Mouse (Mus musculus) induced T-regulatory cell, adult 2 months (primary cell): ENCODE data around the gene Sertad1.
A peak's percentile ranks its signal among the peaks of the same experiment; 100 is the strongest.

Source experiments
- DNase-seq: peaks from one replicate; pipeline ENCODE4 v3.0.0-alpha.2; 2012; ENCODE audit warnings: low read depth

Sertad1 gene

DNA sequence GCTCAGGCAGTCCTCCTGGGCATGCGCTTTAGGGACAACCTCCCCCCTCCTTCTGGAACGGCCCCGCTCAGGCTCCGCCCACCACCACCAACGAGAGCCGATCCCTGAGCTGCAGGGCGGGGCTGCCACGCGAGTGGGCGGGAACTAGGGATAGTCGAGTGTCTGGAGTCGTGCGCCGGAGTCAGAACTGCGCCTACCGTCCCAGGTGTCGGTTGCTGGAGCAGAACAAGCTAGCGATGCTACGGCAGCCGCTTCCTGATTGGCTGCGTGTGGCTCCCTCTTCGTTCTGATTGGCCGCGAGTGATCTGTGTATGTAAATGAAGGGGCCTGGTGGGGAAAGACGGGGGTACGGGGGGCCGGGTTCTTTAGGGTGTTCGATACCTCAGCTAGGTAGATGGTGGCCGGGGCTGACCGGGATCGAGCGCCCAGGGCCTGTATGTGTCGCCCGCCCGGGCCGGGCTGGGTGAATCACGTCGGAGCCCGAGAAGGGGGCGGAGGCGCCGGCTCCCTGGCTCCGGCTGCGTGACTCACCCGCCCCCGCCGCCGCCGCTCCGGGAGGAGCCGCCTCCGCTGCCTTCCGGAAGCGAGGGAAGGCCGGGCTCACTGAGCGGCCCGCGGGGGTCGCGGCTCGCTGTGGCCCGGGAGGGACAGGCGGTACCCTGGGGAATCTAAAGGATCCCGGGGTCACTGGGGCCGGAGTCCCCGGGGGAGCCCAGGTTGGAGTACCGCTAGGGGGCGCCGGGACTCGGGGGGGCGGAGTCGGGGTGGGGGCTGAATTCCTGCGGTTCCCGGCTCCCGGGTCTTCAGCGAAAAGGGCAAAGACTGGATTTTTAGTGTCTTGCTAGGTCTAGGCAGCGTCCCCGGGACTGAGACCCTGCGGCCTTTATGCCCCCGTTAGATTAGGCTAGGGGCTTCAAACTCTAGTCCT, at the start of gene Sertad1:
Gene Sertad1, plus strand, starts transcription at position 141 of the 928 bp plus-strand sequence.
- peak; percentile 100 for DNase-seq

DNA sequence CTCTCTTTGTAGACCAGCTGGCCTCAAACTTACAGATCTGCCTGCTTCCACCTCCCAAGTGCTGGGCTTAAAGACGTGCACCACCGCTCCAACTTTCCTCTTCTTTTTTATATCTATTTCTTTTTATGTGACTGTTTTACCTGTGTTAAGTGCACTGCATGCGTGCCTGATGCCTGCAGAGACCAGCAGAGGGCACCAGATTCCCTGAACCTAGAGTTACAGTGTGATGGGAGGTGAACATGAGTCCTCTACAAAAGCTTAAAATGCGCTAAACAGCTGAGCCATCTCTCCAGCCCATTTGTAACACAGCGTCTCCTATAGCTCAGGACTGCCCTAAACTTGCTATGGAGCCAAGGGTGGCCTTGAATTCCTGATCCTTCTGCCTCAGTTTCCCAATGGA, 49.2 kb upstream of the Sertad1 start:
- peak; percentile 79 for DNase-seq

DNA sequence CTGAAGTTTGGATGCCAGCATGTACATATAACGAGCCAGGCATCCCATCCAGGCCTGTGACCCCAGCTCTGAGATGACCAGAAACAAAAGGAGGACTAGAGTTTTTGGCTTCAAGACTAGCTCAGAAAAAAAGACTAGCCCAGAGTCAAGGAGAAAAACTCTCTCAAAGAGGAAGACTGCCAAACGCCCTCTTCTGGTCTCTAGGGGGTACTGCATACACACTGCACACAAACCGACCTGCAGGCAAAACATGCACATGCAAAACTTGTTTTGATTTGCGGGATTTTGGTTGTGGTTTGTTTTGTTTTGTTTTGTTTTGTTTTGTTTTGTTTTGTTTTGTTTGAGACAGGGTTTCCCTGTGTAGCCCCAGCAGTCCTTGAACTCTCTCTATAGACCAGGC, 46.7 kb upstream of the Sertad1 start:
- peak; percentile 50 for DNase-seq

DNA sequence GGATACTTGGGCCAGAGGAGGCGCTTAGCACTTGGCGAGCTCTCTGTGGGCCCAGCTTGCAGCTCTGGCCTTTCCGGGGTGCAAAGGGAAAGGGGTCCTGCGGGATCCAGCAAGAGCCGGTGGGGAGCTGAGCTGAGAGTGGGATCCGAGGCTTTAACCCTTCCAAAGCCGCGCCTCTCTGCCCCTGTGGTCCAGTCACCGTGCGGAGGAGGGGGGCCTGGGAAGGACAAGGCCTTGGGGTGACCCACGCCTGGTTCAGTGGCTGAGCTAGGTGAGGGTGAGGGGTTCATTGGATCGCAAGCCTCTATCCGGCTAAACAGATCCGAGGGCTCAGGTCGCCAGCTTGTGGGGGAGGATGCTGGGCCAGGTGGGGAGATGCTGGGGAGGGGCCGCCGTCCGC, 40.7 kb upstream of the Sertad1 start:
- no peak for DNase-seq

DNA sequence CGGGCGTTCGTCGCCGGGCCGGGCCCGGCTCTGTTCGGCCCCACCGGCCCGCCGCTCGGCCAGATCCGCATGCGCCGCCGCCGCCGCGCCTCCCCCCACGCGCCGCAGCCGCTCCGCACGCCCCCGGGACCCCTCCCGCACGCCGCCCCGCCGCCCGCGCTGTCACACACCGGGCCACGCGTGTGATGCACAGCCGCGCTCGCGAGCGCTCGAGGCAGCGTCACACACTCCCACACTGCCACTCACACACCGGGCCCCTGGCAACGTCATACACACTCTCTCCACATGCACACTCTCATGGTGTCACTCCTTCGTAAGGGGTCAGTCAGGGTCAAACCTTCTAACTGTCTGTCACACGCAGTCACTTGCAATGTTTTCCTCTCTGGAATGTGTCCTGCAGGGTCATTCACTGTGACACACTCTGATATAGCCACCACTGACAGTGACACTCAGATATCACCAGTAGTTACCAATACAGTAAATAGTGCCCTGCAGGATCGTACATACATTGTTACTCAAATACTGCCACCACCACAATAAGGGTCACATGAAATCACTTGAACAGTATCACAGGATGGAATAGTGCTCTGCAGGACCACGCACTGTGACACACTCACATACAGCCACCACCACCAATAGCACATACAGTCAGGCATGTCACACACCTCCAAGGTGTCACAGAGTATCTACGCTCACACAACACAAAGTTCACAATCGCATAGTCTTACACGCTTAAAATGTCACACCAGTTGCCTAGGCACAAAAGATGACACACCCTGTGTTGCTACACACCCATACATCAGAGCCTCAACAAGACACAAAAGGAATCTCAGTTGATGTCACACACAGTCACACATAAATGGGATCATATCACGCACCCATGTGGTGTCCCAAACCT, 39.9 kb upstream of the Sertad1 start:
- DNase-seq = peak; percentile 65

DNA sequence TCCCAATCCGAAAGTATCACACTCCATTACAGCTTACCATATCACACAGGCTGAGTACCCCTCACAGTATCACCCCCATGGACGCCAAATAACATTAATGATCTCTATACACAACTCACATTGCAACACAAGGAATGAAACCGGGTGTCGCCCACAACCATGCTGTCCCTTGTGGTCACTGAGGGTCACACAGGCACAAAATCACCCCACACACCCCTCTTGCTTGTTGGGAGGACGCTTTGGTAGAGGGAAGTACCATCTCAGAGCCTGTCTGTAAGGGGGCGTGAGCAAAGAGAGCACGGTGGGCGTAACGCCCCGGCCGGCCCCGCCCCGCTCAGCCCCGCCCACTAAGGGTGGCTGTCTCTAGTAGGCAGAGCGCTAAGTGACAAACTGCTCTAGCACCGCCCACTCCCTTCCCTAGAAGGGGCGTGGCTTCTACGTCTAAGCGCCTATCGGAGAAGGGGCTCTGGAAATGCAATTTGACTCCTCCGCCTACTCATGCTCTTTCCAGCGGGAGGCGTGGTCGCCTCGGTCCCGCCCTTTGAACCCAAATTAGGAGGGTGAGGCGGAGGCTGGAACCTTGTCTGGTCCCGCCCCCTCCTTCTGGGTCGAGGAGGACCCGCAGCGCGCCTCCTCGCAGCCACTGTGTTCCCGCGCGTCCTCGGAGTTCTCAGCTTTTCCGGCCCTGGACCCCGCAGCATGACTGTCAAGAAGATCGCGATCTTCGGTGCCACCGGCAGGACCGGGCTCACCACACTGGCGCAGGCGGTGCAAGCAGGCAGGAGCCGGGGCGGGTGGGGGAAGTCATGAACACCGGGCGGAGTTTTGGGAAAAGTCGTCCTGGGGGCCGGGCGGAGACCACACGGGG, 39.1 kb upstream of the Sertad1 start, which contains the start of the genes Sptbn4 and Blvrb:
Gene Sptbn4, minus strand, starts transcription at position 268 of the 868 bp plus-strand sequence.
Gene Blvrb, plus strand, starts transcription at position 560 of the 868 bp plus-strand sequence.
- DNase-seq = peak; percentile 99

DNA sequence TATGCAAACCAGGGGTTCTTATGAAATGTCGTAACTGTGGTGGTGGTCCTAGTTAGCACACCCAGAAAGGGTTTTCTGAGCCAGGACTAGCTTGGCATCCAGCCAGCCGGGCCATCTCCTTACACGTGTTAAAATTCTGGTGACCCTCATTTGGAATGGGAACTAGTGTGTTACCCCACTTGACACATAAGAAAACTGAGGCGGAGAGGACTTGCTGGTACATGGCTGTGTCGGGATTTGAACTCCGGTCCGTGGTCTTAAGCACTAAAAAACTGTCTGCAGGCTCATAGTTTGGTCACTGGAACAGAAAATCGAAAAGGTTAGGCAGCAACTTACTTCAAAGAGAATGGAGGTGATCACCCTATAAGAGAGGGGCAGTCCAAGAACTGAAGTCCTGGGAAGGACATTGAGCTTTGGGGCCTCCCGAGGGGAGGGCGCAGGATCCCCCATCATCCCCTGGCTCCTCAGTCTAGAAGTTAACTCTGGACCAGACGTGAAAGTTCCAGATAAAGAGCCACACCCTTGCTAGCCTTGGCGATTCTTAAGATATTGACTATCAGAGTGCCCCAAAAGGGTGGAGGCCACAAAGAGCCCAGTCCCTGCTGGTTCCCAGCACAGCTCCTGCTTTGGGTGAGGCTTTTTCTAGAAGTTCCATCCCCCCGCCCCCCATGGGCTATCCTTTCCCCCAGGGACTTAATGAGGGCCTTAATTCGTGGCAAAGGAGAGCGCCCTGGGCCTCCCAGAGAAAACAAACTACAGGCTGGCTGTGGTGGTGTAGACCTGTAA, 38.1 kb upstream of the Sertad1 start:
- peak; percentile 38 for DNase-seq

DNA sequence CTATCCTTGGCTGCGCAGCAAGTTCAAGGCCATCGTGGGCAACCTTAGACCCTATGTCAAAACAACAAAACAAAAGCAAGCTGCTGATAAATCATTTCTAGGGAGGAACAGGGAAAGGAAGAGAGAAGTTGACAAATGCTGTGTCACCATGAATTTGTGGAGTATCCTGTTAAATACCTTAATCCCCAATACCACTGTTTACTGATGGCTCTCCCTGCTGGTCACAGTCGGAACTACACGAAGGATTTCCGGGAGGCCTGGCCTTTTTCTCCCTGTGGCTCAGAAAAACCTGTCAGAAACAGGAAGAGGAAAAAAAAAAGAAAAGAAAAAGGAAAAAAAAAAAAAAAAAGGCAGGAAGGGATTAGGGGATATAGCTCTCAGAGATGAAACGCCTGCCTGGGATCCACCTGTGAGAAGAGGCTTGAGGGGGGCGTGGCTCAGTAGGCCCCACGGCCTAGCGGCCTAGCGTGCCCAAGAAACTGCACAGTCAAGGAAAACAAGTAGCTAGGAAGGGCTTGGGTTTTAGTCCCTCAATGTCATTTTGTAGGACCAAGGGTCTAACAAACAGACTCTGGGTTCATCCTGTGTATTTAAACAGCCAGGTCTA, 37.4 kb upstream of the Sertad1 start:
- DNase-seq = peak; percentile 76

DNA sequence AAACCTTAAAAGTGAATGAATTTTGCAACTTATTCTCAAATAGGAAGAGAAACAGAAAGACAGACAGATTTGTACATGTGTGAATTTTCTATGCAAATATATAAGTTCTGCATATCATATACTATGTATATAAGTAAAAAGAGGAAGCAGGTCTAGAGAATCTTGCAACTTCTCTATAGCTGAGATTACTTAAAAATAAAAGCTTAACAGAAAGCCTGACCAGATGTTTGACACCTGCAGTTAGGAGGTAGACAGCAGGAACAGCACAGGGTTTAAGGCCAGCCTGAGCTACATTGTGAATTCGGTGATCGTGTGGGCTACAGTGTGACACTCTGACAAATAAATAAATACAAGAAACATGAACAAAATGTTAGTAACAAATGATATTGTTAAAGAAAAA, 35.4 kb upstream of the Sertad1 start:
- DNase-seq = no peak

DNA sequence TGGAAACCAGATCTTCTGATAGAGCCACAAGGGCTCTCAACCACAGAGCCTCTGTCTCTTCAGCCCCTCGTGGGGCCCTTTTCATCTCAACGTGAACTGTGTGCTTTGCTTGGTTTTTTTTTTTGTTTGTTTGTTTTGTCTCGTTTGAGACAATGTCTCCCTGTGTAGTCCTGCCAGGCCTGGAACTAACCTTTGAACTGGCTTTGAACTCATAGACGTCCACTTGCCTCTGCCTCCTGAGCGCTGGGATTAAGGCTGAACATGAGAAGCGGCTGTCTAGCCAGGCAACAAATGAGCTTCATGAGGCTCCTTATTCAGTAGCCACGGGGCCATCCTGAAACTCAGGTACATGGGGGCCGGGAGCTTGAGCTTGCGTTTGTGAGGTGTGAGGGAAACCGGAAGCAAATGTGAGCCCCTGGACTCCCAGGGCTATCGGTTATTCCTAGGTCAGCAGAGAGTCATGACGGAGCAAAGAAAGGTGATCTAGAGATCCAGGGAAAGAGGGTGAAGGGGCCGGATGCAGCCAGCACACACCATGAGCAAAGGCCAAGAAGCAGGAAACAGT, 34.4 kb upstream of the Sertad1 start:
- DNase-seq = no peak

DNA sequence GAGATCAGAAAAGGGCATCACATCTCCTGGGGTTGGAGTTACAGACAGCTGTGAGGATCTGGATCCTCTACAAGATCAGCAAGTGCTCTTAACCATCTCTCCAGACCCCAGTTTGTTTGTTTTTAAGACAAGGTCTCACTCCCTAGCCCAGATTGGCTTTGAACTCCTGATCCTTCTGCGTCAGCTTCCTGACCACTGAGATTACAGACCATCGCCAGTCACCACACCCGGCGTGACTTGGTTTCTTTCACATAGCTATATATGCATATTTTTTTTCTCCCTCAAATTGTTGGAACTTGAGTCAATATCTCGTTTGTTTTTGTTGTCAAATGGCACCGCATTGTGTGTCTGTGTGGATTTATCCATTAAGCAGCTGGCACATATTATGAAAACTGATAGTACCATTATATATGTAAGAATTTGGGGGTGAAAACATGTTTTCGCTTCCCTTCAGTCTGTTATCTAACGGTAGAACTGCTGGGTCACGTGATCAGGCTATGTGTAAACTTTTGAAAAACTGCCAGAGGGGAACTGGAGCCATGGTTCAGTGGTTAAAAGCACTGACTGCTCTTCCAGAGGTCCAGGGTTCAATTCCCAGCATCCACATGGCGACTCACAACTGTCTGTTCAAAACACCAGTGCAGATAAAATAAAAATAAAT, 32.1 kb upstream of the Sertad1 start:
- no peak for DNase-seq

DNA sequence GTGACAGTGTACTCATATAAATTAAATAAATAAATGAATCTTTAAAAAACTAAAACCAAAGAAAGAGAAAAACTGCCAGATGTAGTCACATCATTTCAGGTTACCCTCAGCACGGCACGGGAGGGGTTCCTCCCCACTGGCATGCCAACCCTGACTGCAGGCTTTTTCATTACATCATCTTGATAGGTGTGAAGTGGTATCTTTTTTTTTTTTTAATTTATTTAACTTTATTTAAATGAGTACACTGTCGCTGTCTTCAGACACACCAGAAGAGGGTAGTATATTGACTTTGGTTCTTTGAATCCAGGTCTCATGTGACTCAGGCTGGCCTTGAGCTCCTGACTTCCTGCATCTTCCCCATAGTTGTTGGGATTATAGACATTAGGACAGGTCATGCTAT, 31.4 kb upstream of the Sertad1 start:
- no peak for DNase-seq

DNA sequence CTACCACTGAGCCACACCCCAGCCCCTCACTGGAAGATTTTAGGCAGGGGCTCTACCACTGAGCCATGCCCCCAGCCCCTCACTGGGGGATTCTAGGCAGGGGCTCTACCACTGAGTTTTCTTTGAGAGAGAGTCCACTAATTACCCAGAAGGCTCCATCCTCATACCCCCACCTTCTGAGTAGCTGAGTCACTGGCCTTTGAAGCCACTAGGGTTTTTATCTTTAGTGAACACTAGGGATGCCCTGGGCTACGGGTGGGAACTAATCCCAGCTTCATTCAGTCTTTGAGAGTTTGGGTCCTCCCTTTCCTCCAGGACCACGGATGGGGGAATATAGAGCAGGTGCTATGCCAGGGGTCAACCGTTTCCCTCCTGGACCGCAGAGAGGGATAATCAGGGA, 28.1 kb upstream of the Sertad1 start:
- no peak for DNase-seq

DNA sequence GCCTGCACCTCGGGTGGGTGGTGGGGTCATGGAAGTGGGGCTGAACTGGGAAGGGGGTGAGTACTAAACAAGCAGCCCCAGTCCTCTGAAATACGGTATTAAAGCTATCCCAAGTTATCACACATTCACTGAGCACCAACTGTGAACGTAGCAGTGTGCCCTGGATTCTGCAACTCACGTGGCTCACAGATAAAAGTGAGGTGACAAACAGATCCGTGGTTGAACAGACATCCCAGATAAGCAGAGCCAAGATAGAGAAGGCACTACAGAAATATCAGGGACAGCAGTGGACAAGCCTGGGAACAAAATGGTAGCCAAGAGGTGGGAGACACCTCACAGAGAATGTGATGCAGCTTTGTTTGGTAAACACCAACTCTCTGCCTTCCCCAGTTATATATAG, 27.1 kb upstream of the Sertad1 start:
- no peak for DNase-seq

DNA sequence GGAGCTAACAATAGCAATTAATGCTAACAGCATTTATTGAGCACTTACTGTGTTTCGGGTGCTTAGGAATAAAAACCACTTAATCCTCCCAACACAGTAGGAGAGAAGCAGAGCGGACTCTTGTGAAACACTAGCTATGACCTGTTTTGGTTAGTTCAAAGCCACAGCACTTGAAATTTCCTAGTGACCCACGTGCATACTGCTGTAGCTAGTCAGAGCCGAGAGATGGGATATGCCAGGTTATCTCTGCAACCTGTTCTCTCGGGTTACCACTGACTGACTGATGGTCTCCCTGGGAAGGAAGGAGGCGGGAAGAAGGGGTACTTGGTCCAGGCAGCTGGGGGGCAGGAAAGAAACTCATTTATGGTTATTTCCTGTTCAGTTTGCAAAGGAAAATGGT, 26.2 kb upstream of the Sertad1 start:
- DNase-seq = no peak

DNA sequence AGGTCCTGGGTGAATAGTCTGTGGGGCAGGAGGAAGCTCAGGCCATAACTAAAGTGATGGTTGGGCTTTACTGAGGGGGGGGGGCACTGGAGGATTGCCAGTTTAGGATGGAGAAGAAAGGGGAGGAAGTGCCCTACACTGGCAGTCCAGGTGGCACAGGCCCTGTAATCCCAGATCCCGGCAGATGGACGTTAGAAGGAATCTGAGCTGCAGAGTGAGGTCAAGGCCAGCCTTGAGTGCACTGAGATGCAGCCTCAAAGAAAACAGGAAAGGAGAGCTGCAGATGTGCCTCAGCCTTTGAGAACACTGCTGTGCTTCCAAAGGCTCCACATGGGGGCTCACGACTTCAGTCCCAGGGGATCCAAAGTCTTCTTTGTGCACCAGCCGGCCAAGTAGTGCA, 19.1 kb upstream of the Sertad1 start:
- no peak for DNase-seq

DNA sequence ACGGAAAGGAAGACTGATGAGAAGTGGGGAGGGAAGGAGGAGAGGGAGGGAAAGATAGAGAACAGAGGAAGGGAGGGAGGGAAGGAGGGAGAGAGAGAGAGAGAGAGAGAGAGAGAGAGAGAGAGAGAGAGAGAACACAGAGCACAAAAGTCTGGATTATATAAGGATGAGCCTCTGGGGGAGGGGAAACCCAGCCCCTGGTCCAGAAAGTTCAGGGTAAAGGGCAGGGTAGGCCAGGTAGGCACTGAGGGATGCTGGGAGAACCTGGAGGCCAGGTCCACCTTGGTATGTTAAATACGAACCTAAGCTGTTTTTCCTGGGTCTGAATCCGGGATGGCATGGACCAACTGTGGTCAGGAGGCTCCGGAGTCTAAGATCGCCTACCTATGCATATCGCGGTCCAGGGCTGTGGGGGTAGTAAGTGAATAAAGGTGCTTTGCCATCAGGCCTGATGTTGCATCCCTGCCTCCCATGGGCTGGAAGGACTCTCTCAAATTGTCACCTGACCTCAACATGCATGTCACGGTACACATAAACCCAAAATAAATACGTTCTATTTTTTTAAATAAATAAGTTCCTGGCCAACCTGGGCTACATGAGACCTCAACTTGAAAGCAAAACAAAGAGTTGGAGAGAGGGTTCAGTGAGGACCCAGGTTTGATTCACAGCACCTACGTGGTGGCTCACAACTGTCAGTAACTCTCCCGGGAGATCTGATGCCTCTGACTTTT, 15.2 kb upstream of the Sertad1 start:
- DNase-seq = no peak

DNA sequence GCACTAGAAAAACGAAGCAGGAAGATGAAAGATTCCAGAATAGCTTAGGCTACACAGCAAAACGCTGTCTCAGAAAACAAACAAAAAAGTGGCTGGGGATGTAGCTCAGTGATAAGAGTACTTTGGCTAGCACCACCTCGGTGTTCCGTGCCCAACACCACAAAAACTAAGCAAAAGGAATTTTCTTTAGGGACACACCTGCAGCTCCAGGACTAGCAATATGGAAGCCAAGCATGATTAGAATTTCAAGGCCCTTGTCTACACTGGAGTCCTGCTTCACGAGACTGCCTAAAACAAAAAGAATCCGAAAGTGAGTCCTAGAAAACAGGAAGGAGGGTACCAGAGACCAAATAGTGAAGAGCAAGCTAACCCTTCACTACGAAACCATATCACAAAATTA, 14.1 kb upstream of the Sertad1 start:
- no peak for DNase-seq
